Mouse (Mus musculus) heart, adult 2 months (tissue): ENCODE data around the gene Spg11. TPM values are rescaled to one million over a fixed set of nuclear protein-coding genes. Genes with fewer than 3 reads are reported as not detected.

Experiments
- DNase-seq, 2 experiments: peaks; one replicate each; pipeline ENCODE4 v3.0.0; 2021
- H3K27ac ChIP-seq: fragments of 200-600 bp; 2 replicates; pipeline ENCODE4 v1.8.1; 2022
- H3K27me3 ChIP-seq: fragments of 200-500 bp; 2 replicates; pipeline ENCODE4 v1.6.1; 2012; ENCODE audit warnings: mild to moderate bottlenecking, low read length, inconsistent platforms, mixed read lengths; ENCODE audit not compliant: control insufficient read depth, insufficient read depth
- H3K36me3 ChIP-seq: fragments of 200-500 bp; 2 replicates; pipeline ENCODE4 v1.6.1; 2012; ENCODE audit warnings: low read length, inconsistent platforms; ENCODE audit not compliant: control insufficient read depth, insufficient read depth
- H3K4me1 ChIP-seq: fragments of 200-500 bp; 2 replicates; pipeline ENCODE4 v1.6.1; 2011; ENCODE audit warnings: low read length; ENCODE audit not compliant: control insufficient read depth, insufficient read depth
- H3K4me3 ChIP-seq: fragments of 200-600 bp; 2 replicates; pipeline ENCODE4 v1.8.1; 2022
- H3K79me2 ChIP-seq: fragments of 200-500 bp; replicated peaks from 2 replicates; pipeline ENCODE4 v1.6.1; 2012; ENCODE audit warnings: mild to moderate bottlenecking, inconsistent platforms, low read length, moderate library complexity, mixed read lengths; ENCODE audit not compliant: control insufficient read depth, insufficient read depth
- H3K9ac ChIP-seq: fragments of 200-500 bp; 2 replicates; pipeline ENCODE4 v1.6.1; 2012; ENCODE audit warnings: low read depth, mild to moderate bottlenecking, control low read depth, inconsistent platforms, low read length, mixed read lengths
- CTCF ChIP-seq: fragments of 200-600 bp; IDR thresholded peaks from 2 replicates; pipeline ENCODE4 v1.8.1; 2022; ENCODE audit warnings: antibody characterized with exemption, mild to moderate bottlenecking, moderate library complexity
- EP300 ChIP-seq: fragments of 200-500 bp; IDR thresholded peaks from 2 replicates; pipeline ENCODE4 v1.6.1; 2011; ENCODE audit warnings: low read depth, low read length, control low read depth; ENCODE audit not compliant: insufficient read depth
- POLR2A ChIP-seq: fragments of 200-500 bp; IDR thresholded peaks from 2 replicates; pipeline ENCODE4 v1.6.1; 2011; ENCODE audit warnings: mild to moderate bottlenecking, low read depth, low read length, control low read depth; ENCODE audit not compliant: insufficient read depth
- WGBS: fragments of 180-500 bp; shearing (Covaris S2); methylation state at CpG from one replicate; pipeline ENCODE4 v1.1.7; 2018; 5-methylcytosine and 5-hydroxymethylcytosine counted together
- intact Hi-C: fragments of 180-260 bp; cut with DNase I; formaldehyde crosslinking; loops from one replicate; pipeline ENCODE4 v1.15.1; 2025
- polyA plus RNA-seq: library from polyadenylated mRNA; depleted of rRNA; stranded (reverse); fragments of >200 nt; gene quantifications from 2 replicates; pipeline ENCODE4 v1.2.3, GENCODE M21; 2012
- total RNA-seq, 2 experiments: library from RNA; stranded (reverse); gene quantifications; 2 replicates each; pipeline ENCODE4 v1.2.3; 2021

Spg11 gene
- total and polyA plus RNA-seq, 3 experiments = 3.8 to 11.3 (median 10.8) TPM

DNA sequence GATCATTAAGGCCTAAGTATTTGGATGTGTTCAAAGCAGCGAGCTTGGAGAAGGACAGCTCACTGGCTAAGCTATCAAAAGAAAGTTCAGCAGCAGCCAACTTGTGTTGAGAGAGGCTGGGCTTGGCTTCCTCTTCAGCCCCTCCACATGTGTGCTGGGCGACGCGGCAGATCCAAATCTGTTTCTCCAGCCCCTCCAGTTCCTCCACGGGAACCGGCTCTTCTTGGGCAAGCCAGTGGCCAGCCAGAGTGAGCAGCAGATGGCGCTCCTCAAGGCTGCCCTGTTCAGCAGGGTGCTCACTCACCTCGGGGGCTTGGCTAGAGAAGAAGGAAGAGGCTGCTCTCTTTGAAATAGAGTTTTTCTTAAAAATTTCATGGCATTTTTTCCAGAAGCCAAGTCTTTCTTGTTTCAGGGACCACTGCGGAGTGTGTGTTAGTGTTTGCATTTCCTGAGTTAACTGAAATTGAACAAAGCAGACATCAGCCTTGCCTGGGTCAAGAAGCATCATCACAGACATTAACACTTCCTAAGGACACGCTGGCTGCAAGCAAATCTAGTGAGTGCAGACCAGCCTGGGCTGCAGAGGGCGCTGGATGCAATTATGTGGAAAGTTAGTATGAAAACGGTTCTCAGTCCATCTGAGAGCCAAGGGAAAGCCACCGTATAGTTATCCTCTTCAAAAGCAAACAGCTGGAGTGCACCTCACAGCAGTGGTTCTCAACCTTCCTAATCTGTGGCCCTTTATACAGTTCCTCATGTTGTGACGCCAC is 52.8 kb downstream of the Spg11 start:
- DNase-seq = peak in 1 of 2 experiments; percentile 17
- WGBS = 47% methylated on average over 14 of the region's 14 CpGs

GRCm38 (mm10) chr2:122059365-122060115 is 58.6 kb downstream of the Spg11 start:
- Histone ChIP-seq H3K4me1 (no peaks in the 10 kb centered on the region; the same call in 1 of the 2 replicates), H3K36me3 (no peaks in the 10 kb centered on the region), H3K27me3 (no peaks in the 10 kb centered on the region), H3K4me3 (no peak overlapping the region), H3K9ac (no peak overlapping the region), H3K27ac (no peak overlapping the region), H3K79me2 (no peaks in the 10 kb centered on the region)
- WGBS = 72% methylated on average over 11 of the region's 11 CpGs
- intact Hi-C loops = no loop called here
- TF ChIP-seq POLR2A = no peak
- no peak for TF ChIP-seq CTCF
- no peak for TF ChIP-seq EP300
- peak in 1 of 2 experiments; percentile 11 for DNase-seq

More for the DNA sequence above, 52.8 kb downstream of the Spg11 start:
- no peaks in the 10 kb centered on the region for H3K27me3 ChIP-seq
- no peak overlapping the region for H3K9ac ChIP-seq
- intact Hi-C loops = no loop called here
- H3K27ac ChIP-seq = no peak overlapping the region
- no peak overlapping the region for H3K4me3 ChIP-seq
- H3K4me1 ChIP-seq = no peaks in the 10 kb centered on the region
- peak; percentile 45 for TF ChIP-seq CTCF
- no peak for TF ChIP-seq POLR2A
- TF ChIP-seq EP300 = no peak
- H3K79me2 ChIP-seq = no peaks in the 10 kb centered on the region
- no peaks in the 10 kb centered on the region for H3K36me3 ChIP-seq

- Histone ChIP-seq H3K27ac (no peak overlapping the region), H3K79me2 (no peaks in the 10 kb centered on the region), H3K4me3 (no peak overlapping the region), H3K9ac (no peak overlapping the region), H3K4me1 (no peaks in the 10 kb centered on the region), H3K36me3 (peaks cover 8% of the 10 kb centered on the region), H3K27me3 (no peaks in the 10 kb centered on the region)
- DNase-seq = no peak
- intact Hi-C loops = no loop called here
- no peak for TF ChIP-seq CTCF
- no peak for TF ChIP-seq POLR2A
- TF ChIP-seq EP300 = no peak
Observed at GRCm38 (mm10) chr2:122043926-122044325, 74.3 kb downstream of the Spg11 start.

DNA sequence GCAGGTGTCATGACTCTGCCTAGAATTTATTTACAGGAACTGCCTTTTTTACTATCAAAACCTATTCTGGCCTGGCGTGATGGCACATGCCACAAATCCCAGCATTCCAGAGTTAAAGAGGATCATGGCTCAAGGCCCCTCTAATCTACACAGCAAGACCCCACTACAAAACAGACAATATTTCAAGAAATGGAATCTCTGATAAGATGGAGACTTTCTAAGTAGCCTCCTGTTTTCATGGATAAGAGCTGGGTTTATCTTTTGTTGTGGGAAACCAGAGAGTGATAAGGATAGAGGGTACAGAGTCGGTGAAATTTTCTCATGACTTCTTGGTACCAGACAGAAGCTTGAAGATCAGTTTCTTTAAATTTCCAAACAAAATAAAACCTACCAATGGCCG is 82.1 kb downstream of the Spg11 start:
- Histone ChIP-seq H3K27me3 (no peaks in the 10 kb centered on the region), H3K79me2 (peaks cover 3% of the 10 kb centered on the region; the same call in 1 of the 2 replicates), H3K27ac (no peak overlapping the region), H3K9ac (no peak overlapping the region), H3K4me3 (no peak overlapping the region), H3K4me1 (peaks cover 2% of the 10 kb centered on the region; the same call in 1 of the 2 replicates), H3K36me3 (peaks cover 19% of the 10 kb centered on the region)
- intact Hi-C loops = no loop called here
- TF ChIP-seq POLR2A (no peak), CTCF (no peak)
- 66% methylated on average over 3 of the region's 3 CpGs for WGBS
- DNase-seq = no peak

- no peak overlapping the region for H3K27ac ChIP-seq
- no peak overlapping the region for H3K4me3 ChIP-seq
- intact Hi-C loops = no loop called here
- 56% methylated on average over 6 of the region's 6 CpGs for WGBS
- TF ChIP-seq CTCF (no peak), EP300 (no peak), POLR2A (no peak)
- H3K36me3 ChIP-seq = peaks cover 32% of the 10 kb centered on the region
- peaks cover 5% of the 10 kb centered on the region for H3K4me1 ChIP-seq
- peaks cover 2% of the 10 kb centered on the region; the same call in 1 of the 2 replicates for H3K79me2 ChIP-seq
- no peaks in the 10 kb centered on the region for H3K27me3 ChIP-seq
- no peak overlapping the region for H3K9ac ChIP-seq
- no peak for DNase-seq
Observed at GRCm38 (mm10) chr2:122031970-122032369, 86.2 kb downstream of the Spg11 start.
